Comparison of ENCODE assay signal across 9 mouse cellular contexts in genomic region chr1:192711779-192712348, GRCm38 (mm10). TPM values are rescaled to one million over a fixed set of nuclear protein-coding genes. Genes with fewer than 3 reads are reported as not detected.
DNase-seq lines count a peak whose midpoint lies in the region; ATAC-seq and TF ChIP-seq lines count a peak whose summit lies in the region.
"Had no signal": no experiment of that assay in that cellular context is flagged by ENCODE, and none has a peak within 500 bp of the region (broad histone marks: within the 10 kb centered on the region; RNA-seq: fewer than 3 reads in every experiment).

No protein-coding gene starts in this region.

- intact Hi-C loops in heart, postnatal 10 days (cut with DNase I): loop anchor here (1.0 to 2.0 kb wide), 2 partner anchors 113 to 523 kb away; no protein-coding TSS in a partner anchor
- intact Hi-C loops in heart, postnatal 25 days (cut with DNase I): loop anchor here (1.0 to 2.0 kb wide), 2 partner anchors 113 to 522 kb away; partner anchors contain the start of gene Kcnh1

- peak; percentile 84 for TF ChIP-seq CTCF in forebrain, postnatal 0 days (IDR thresholded peaks at IDR 0.05; ENCODE audit: low read depth)

- no peaks in the 10 kb centered on the region for H3K9me3 ChIP-seq in forebrain, postnatal 0 days (ENCODE audit: low read length)
- no peaks in the 10 kb centered on the region for H3K9me3 ChIP-seq in midbrain, embryonic 14.5 days (ENCODE audit: control insufficient read depth, low read length)
- H3K9me3 ChIP-seq: limb, embryonic 12.5 days had no signal

- no peak overlapping the region for H3K4me3 ChIP-seq in forebrain, postnatal 0 days (ENCODE audit: low read depth, low read length)
- H3K4me3 ChIP-seq in midbrain, embryonic 14.5 days (replicated peaks; ENCODE audit: low read depth, low read length): no peak overlapping the region
- H3K4me3 ChIP-seq: limb, embryonic 12.5 days had no signal

- 30% methylated on average over 3 of the region's 3 CpGs for WGBS in forebrain, postnatal 0 days
- WGBS in midbrain, embryonic 14.5 days: 33% methylated on average over 3 of the region's 3 CpGs

- ATAC-seq in forebrain, postnatal 0 days: 0 out of 2 replicates have a peak, but pooled peaks have one; percentile 25
- no peak for ATAC-seq in midbrain, embryonic 14.5 days (ENCODE audit: low FRiP score, low TSS enrichment)

- no peaks in the 10 kb centered on the region for H3K27me3 ChIP-seq in forebrain, postnatal 0 days (ENCODE audit: insufficient read depth, low read length)
- no peaks in the 10 kb centered on the region for H3K27me3 ChIP-seq in midbrain, embryonic 14.5 days (ENCODE audit: control insufficient read depth, insufficient read depth, low read length)
- H3K27me3 ChIP-seq: limb, embryonic 12.5 days had no signal

- no peaks in the 10 kb centered on the region for H3K36me3 ChIP-seq in forebrain, postnatal 0 days (ENCODE audit: insufficient read depth)
- H3K36me3 ChIP-seq in midbrain, embryonic 14.5 days (ENCODE audit: control insufficient read depth, insufficient read depth, low read length): no peaks in the 10 kb centered on the region
- H3K36me3 ChIP-seq: limb, embryonic 12.5 days had no signal

- no peaks in the 10 kb centered on the region for H3K4me1 ChIP-seq in forebrain, postnatal 0 days (ENCODE audit: insufficient read depth)
- H3K4me1 ChIP-seq in midbrain, embryonic 14.5 days (ENCODE audit: control insufficient read depth, insufficient read depth, low read length): no peaks in the 10 kb centered on the region
- H3K4me1 ChIP-seq: limb, embryonic 12.5 days had no signal

- no peak overlapping the region for H3K9ac ChIP-seq in forebrain, postnatal 0 days
- no peak overlapping the region for H3K9ac ChIP-seq in midbrain, embryonic 14.5 days (replicated peaks; ENCODE audit: low read length)
- H3K9ac ChIP-seq: limb, embryonic 12.5 days had no signal

- no peak overlapping the region for H3K27ac ChIP-seq in forebrain, postnatal 0 days (ENCODE audit: low read depth, low read length)
- H3K27ac ChIP-seq in midbrain, embryonic 14.5 days (replicated peaks; ENCODE audit: low read depth, low read length): no peak overlapping the region
- H3K27ac ChIP-seq: limb, embryonic 12.5 days had no signal

- DNase-seq in heart, postnatal 10 days: peak; percentile 52 to 77
- no peak for DNase-seq in heart, postnatal 25 days (ENCODE audit: low spot score)
- peak; percentile 34 for DNase-seq in ES-CJ7 (ENCODE audit: low read depth, low spot score)
- DNase-seq in c-Kit-positive CD71-negative TER-119-negative erythroid progenitor cells, embryonic 14.5 days (ENCODE audit: low read depth): peak; percentile 18
- peak; percentile 85 for DNase-seq in forebrain, postnatal 0 days
- peak; percentile 76 to 78 for DNase-seq in layer of hippocampus, postnatal 10 days (ENCODE audit: low spot score in 2 of 2)
- DNase-seq in midbrain, embryonic 14.5 days: peak; percentile 90
- DNase-seq in thymus, postnatal 0 days (ENCODE audit: low spot score): peak; percentile 53

- no peak overlapping the region for H3K4me2 ChIP-seq in forebrain, postnatal 0 days (ENCODE audit: low read depth)
- H3K4me2 ChIP-seq in midbrain, embryonic 14.5 days (ENCODE audit: low read length): no peak overlapping the region
- H3K4me2 ChIP-seq: limb, embryonic 12.5 days had no signal

RNA-seq across cellular contexts. Expression of gene Hhat, which starts 59.2 kb away (rescaled TPM):
- 1 to 10 TPM; 3.6 to 4.0 TPM for total RNA-seq in heart, postnatal 10 days (2021)
- total RNA-seq in heart, postnatal 25 days (2021): 1 to 10 TPM; 1.6 to 3.3 TPM
- 2.6 and 2.8 TPM in 2 replicates for total RNA-seq in forebrain, postnatal 0 days (2014; rRNA removed)
- polyA plus RNA-seq in forebrain, postnatal 0 days (2015; fragmentation: Nextera tagmentation; extraction: Ambion mirVana): 1.8 TPM in 2 replicates
- 1 to 10 TPM; 2.0 to 2.8 TPM for total RNA-seq in layer of hippocampus, postnatal 10 days (2021)
- polyA plus RNA-seq in midbrain, embryonic 14.5 days (2014; fragmentation: Nextera tagmentation; extraction: Ambion mirVana): 3.9 and 4.5 TPM in 2 replicates
- 3.6 and 3.7 TPM in 2 replicates for polyA plus RNA-seq in thymus, postnatal 0 days (2015; fragmentation: Nextera tagmentation; extraction: Ambion mirVana)
